Mouse (Mus musculus) liver, embryonic 14.5 days (tissue): ENCODE data around the gene Actn1.
A peak's percentile ranks its signal among the peaks of the same experiment; 100 is the strongest.

Experiments used
- CTCF ChIP-seq: IDR thresholded peaks from 2 replicates; pipeline ENCODE4 v1.5.1; 2016; ENCODE audit warnings: antibody characterized with exemption, low read depth, control low read depth
- EP300 ChIP-seq: IDR thresholded peaks from 2 replicates; pipeline ENCODE4 v1.6.1; 2016; ENCODE audit warnings: antibody characterized with exemption, low read depth

DNA sequence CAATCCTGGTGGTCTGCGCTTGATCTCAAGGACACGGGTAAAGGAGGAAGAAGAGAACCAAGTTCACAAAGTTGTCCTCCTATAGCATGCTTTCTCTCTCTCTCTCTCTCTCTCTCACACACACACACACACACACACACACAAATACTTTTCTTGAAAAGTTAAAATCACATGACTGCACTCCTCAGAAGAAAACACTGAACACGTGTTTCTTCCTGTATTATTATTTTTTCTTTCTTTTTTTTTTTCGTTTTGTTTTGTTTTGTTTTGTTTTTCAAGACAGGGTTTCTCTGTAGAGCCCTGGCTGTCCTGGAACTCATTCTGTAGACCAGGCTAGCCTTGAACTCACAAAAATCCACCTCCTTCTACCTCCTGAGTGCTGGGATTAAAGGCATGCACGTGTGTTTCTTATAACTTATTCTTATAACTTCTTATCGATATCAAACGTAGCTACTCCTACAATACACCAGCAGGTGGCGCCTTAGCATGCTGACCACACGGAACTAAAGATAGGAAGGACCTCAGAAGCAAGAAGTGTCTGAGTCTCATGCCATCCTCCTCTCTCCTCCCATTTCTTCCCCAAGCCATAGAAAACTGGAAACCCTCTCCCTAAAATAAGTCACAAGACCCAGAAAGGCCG, 106.4 kb downstream of the Actn1 start:
- TF ChIP-seq EP300, result no peak
- TF ChIP-seq CTCF, result peak; percentile 79
